Mouse (Mus musculus) neural tube, embryonic 11.5 days (tissue): ENCODE measurements at regions not wholly inside any gene's neighbourhood (a gene's known extent, or its start where the extent isn't known, plus 50 kb on each side); places are given as distances from the start of the nearest gene placed in this dataset.
"Not testable (repeated sequence)": the region's sequence is repeated elsewhere in the genome, so short reads cannot be mapped to it uniquely, and the experiment has no call there.

Experiments
- ATAC-seq: fragments of 200-750 bp; cut with Nextera tagmentation; 2 replicates; pipeline ENCODE4 v1.8.0; 2017; ENCODE audit warnings: moderate number of reproducible peaks, mild to moderate bottlenecking, moderate TSS enrichment, moderate library complexity; ENCODE audit not compliant: insufficient read depth, low FRiP score, low TSS enrichment
- DNase-seq: peaks from one replicate; pipeline ENCODE4 v3.0.0-alpha.2; 2015; ENCODE audit warnings: low spot score
- H3K27ac ChIP-seq: fragments of 300-500 bp; sonication (generic); 2 replicates; pipeline ENCODE4 v1.5.1; 2014; ENCODE audit warnings: low read depth, mild to moderate bottlenecking, low read length
- H3K27me3 ChIP-seq: fragments of 300-500 bp; sonication (generic); 2 replicates; pipeline ENCODE4 v1.6.1; 2014; ENCODE audit warnings: mild to moderate bottlenecking, low read length, mixed read lengths; ENCODE audit not compliant: control insufficient read depth, insufficient read depth
- H3K36me3 ChIP-seq: fragments of 300-500 bp; sonication (generic); 2 replicates; pipeline ENCODE4 v1.6.1; 2014; ENCODE audit warnings: mild to moderate bottlenecking, low read length, moderate library complexity, mixed read lengths; ENCODE audit not compliant: control insufficient read depth, insufficient read depth
- H3K4me1 ChIP-seq: fragments of 300-500 bp; sonication (generic); 2 replicates; pipeline ENCODE4 v1.6.1; 2014; ENCODE audit warnings: low read length, mixed read lengths; ENCODE audit not compliant: control insufficient read depth, insufficient read depth
- H3K4me2 ChIP-seq: fragments of 300-500 bp; sonication (generic); 2 replicates; pipeline ENCODE4 v1.6.1; 2014; ENCODE audit warnings: low read depth, mild to moderate bottlenecking, moderate library complexity
- H3K4me3 ChIP-seq: fragments of 300-500 bp; sonication (generic); 2 replicates; pipeline ENCODE4 v1.5.1; 2014; ENCODE audit warnings: low read depth, low read length
- H3K9ac ChIP-seq: fragments of 300-500 bp; sonication (generic); 2 replicates; pipeline ENCODE4 v1.6.1; 2014; ENCODE audit warnings: mild to moderate bottlenecking, low read length
- H3K9me3 ChIP-seq: fragments of 300-500 bp; sonication (generic); 2 replicates; pipeline ENCODE4 v1.6.1; 2016; ENCODE audit warnings: low read length; ENCODE audit not compliant: control insufficient read depth
- WGBS: fragments of 180-500 bp; shearing (Covaris S2); extraction: QIAGEN DNeasy Blood & Tissue Kit; methylation state at CpG from one replicate; pipeline ENCODE4 v1.1.7; 2014; 5-methylcytosine and 5-hydroxymethylcytosine counted together

DNA sequence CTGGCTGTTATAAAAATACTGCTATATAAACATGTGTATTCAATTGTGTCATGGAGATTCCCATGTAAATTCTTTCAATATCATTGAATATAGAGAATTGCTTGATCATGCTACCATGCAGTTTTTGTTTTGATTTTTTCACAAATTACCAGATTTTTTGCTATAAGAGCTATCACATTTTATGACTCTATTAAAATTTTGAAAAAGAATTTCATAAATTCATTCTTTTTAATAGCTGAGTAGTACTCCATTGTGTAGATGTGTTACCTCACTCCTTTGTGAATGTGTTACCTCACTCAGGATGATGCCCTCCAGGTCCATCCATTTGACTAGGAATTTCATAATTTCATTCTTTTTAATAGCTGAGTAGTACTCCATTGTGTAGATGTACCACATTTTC is 577.4 kb upstream of the Epha7 start:
- not testable (repeated sequence) for H3K4me3 ChIP-seq, H3K4me2 ChIP-seq, H3K9ac ChIP-seq, H3K4me1 ChIP-seq, ATAC-seq, H3K27ac ChIP-seq, H3K36me3 ChIP-seq, H3K27me3 ChIP-seq, H3K9me3 ChIP-seq
- DNase-seq: peak; percentile 68

DNA sequence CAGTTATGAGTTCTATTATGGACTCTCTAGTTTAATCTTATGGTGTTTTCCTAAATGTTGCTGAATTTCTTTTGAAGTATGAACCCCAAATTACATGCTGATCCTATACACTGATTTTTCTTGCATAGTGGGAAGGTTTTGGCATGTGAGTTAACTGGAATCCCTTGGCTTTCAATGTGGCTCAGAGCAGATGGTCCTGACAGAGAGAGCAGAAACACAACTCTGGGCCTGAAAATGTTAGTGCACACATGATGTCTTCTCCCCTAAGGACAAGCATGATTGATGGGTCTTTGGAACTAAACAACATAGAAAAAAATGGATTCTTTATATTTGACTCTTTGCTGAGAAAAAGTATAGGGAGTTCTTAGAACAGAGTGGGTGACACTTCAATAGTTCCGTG is 570.7 kb upstream of the Epha7 start:
- Histone ChIP-seq H3K27ac (no peak overlapping the region), H3K4me1 (no peaks in the 10 kb centered on the region), H3K4me2 (no peak overlapping the region), H3K4me3 (no peak overlapping the region), H3K27me3 (no peaks in the 10 kb centered on the region), H3K36me3 (no peaks in the 10 kb centered on the region), H3K9ac (no peak overlapping the region), H3K9me3 (no peaks in the 10 kb centered on the region)
- DNase-seq (no peak), ATAC-seq (no peak)
- 88% methylated on average over 1 of the region's 1 CpGs for WGBS
